Mouse (Mus musculus): ENCODE measurements at regions not wholly inside any gene's neighbourhood (a gene's known extent, or its start where the extent isn't known, plus 50 kb on each side); places are given as distances from the start of the nearest gene placed in this dataset.

- TF ChIP-seq POLR2A (IDR thresholded peaks at IDR 0.05; ENCODE audit: borderline replicate concordance, extremely low read depth, low read depth, low read length), result no peak
- TF ChIP-seq CTCF (IDR thresholded peaks at IDR 0.05; ENCODE audit: insufficient read depth, low read length), result no peak
Measured at GRCm38 (mm10) chr2:84549626-84550025, 73.1 kb upstream of the Tfpi start.
